Mouse (Mus musculus): ENCODE measurements at regions not wholly inside any gene's neighbourhood (a gene's known extent, or its start where the extent isn't known, plus 50 kb on each side); places are given as distances from the start of the nearest gene placed in this dataset.

DNA sequence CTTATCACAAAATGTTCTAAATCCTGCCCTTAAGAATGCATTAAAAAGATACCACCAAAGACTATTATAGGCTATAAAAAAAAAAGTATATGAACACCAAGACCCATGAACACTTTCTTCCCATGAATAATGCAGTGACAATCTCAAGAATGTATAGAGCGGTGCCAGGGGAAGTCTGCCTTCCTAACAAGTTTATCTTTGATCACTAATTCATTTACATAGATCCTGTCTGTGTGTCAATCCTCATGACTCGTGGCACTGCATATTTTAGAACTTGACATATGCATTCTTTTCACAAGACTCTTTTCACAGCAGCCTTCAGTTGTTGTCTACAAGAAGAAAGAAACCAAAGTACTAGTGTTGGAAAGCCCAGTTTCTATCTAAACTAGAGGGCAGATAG lies 373.4 kb upstream of the Gm9747 start:
- H3K4me2 ChIP-seq = no peak overlapping the region
- no peaks in the 10 kb centered on the region for H3K27me3 ChIP-seq
- no peak overlapping the region for H3K27ac ChIP-seq (replicated peaks)
- no peaks in the 10 kb centered on the region for H3K9me3 ChIP-seq (replicated peaks)
- no peak overlapping the region for H3K4me3 ChIP-seq (replicated peaks)
- WGBS (ENCODE audit: insufficient replicate concordance) = 49% methylated on average over 2 of the region's 2 CpGs
- H3K36me3 ChIP-seq (replicated peaks) = no peaks in the 10 kb centered on the region
- ATAC-seq (ENCODE audit: insufficient read depth) = no peak
- no peak overlapping the region for H3K9ac ChIP-seq
- H3K4me1 ChIP-seq (replicated peaks) = no peaks in the 10 kb centered on the region

DNA sequence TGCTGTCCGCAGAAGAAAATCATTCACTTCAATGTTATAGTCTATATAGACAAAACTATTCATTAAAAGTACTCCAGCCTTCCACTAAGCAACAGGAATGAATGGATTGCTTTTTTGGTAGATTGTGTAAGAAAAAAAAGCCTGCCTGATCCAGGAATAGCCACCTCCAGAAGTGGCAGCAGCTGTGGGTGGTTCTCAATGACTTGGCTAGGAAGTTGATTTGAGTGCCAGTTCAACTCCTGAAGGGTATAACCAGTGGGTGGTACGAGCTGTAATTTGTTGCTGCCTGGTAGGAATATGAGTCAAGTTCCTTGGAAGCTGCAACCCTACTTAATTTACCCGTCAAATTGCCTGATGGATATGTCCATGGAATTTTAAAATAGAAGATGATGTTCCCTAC lies 368.3 kb upstream of the Gm9747 start:
- Histone ChIP-seq H3K27me3 (no peaks in the 10 kb centered on the region), H3K4me1 (replicated peaks) (no peaks in the 10 kb centered on the region), H3K4me3 (replicated peaks) (no peak overlapping the region), H3K4me2 (no peak overlapping the region), H3K27ac (replicated peaks) (no peak overlapping the region), H3K36me3 (replicated peaks) (no peaks in the 10 kb centered on the region), H3K9me3 (replicated peaks) (no peaks in the 10 kb centered on the region), H3K9ac (no peak overlapping the region)
- WGBS (ENCODE audit: insufficient replicate concordance) = 47% methylated on average over 3 of the region's 3 CpGs
- no peak for ATAC-seq (ENCODE audit: insufficient read depth)

DNA sequence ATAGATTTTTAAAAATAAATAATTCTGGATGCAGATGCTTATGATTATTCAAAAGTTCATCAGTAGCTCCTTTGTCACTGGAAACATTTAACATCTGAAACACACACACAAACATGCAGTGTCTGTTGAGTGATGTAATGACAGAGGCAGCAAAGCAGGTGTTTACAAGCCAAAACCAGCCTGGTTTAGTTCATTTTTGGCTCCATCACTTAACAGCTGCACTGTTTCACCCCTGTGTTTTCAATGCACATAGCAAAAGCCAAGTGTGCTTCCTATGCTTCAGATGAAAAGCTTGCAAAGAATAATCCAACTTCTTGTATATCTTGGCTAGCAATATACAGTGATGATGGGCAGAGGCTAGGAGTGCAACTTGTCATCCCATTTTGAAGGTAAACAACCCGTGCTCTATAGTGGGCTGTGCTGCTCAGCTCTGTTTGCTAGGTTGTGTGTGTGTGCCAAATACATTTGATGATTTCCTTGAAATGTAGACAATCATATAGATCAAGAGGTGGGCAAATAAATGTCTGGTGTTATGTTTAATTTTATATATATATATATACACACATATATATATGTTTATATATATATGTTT lies 345.9 kb upstream of the Gm9747 start:
- Histone ChIP-seq H3K27me3 (no peaks in the 10 kb centered on the region), H3K36me3 (replicated peaks) (no peaks in the 10 kb centered on the region), H3K4me1 (replicated peaks) (no peaks in the 10 kb centered on the region), H3K4me3 (replicated peaks) (no peak overlapping the region), H3K9ac (no peak overlapping the region), H3K4me2 (no peak overlapping the region), H3K27ac (replicated peaks) (no peak overlapping the region), H3K9me3 (replicated peaks) (no peaks in the 10 kb centered on the region)
- no peak for ATAC-seq (ENCODE audit: insufficient read depth)
- 42% methylated on average over 1 of the region's 1 CpGs for WGBS (ENCODE audit: insufficient replicate concordance)

DNA sequence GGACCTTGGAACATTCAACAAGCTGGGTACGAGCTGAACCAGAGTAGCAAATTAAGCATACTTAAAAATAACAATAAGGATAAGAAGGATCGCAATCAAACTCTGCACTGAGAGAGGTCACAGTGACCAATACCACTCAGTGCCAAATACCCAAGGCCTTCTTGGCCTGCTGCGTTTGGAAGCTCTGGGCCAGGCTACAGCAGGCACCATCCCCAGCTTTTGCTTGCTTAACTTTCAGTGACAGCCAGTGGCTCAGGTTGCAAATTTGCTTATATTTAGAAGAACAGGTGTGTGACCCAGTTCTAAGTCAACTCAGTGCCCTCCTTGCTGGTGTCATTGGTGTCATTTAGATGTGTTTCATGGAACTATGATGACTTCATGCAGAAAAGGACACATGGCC lies 335.7 kb upstream of the Gm9747 start:
- H3K4me1 ChIP-seq (replicated peaks) = no peaks in the 10 kb centered on the region
- H3K9ac ChIP-seq = no peak overlapping the region
- H3K36me3 ChIP-seq (replicated peaks) = no peaks in the 10 kb centered on the region
- no peaks in the 10 kb centered on the region for H3K27me3 ChIP-seq
- ATAC-seq (ENCODE audit: insufficient read depth) = no peak
- H3K9me3 ChIP-seq (replicated peaks) = no peaks in the 10 kb centered on the region
- H3K4me3 ChIP-seq (replicated peaks) = no peak overlapping the region
- WGBS (ENCODE audit: insufficient replicate concordance) = 55% methylated on average over 3 of the region's 3 CpGs
- H3K4me2 ChIP-seq = no peak overlapping the region
- H3K27ac ChIP-seq (replicated peaks) = no peak overlapping the region

DNA sequence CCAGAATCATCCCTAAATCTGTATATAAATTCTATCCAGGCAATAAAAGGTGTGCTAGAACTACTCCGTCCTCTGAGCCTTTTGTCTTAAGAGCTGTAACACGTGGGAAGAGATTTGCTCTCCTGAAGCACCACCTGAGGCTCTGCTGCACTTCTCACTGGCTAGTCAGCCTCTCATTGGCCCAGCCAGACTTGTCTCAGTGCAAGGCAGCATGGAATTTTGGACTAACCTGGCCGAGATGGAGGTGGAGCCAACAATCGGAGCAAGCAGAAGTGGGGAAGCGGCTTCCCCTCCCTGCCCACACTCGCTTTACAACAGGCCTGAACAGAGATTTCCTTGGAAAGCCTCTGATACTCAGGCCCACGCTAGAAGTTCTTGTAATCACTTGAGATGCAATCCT lies 332.1 kb upstream of the Gm9747 start:
- H3K9me3 ChIP-seq (replicated peaks) = no peaks in the 10 kb centered on the region
- H3K36me3 ChIP-seq (replicated peaks) = no peaks in the 10 kb centered on the region
- no peak overlapping the region for H3K4me3 ChIP-seq (replicated peaks)
- no peak overlapping the region for H3K9ac ChIP-seq
- ATAC-seq (ENCODE audit: insufficient read depth) = no peak
- no peak overlapping the region for H3K27ac ChIP-seq (replicated peaks)
- H3K27me3 ChIP-seq = no peaks in the 10 kb centered on the region
- WGBS (ENCODE audit: insufficient replicate concordance) = 52% methylated on average over 7 of the region's 7 CpGs
- H3K4me1 ChIP-seq (replicated peaks) = no peaks in the 10 kb centered on the region
- H3K4me2 ChIP-seq = no peak overlapping the region

DNA sequence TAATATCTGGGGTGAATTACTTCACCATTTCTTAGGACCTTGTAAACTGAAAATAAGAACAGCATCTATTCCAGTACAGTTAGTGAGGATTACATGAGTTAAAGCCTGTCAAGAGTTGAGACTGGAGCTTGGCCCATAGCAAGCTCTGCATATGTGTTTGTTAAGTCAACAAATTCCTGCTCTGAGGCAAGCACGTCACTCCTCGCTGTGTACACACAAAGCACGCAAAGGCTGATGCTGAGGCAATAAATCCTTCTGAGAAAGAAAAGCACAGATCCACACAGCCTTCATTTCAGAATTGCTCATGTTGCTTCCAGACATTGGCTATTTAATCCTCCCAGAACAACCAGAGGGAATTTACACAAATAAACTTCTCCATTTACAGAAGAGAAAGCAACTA lies 328.9 kb upstream of the Gm9747 start:
- no peaks in the 10 kb centered on the region for H3K9me3 ChIP-seq (replicated peaks)
- H3K4me3 ChIP-seq (replicated peaks) = no peak overlapping the region
- H3K4me1 ChIP-seq (replicated peaks) = no peaks in the 10 kb centered on the region
- WGBS (ENCODE audit: insufficient replicate concordance) = 63% methylated on average over 3 of the region's 3 CpGs
- H3K4me2 ChIP-seq = no peak overlapping the region
- H3K9ac ChIP-seq = no peak overlapping the region
- H3K27ac ChIP-seq (replicated peaks) = no peak overlapping the region
- H3K27me3 ChIP-seq = no peaks in the 10 kb centered on the region
- ATAC-seq (ENCODE audit: insufficient read depth) = no peak
- H3K36me3 ChIP-seq (replicated peaks) = no peaks in the 10 kb centered on the region

DNA sequence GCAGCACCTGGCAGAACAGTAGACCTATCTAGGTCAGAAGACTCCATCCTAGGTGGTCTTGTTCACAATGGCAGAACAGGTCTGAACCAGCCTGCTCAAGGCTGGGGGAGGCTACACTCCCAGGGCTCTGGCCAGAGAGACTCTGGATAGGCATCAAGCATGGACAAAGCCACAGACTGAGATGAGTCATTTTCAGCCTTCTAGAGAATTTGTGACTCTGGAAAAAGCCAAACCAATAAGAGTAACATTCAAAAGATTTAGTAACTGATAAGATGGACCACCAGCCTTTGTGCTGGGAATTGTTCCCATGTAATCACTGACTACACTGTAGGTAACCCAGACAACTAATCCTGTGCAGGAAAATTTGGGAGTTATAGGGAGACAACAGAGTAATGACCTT lies 320.3 kb upstream of the Gm9747 start:
- ATAC-seq (ENCODE audit: insufficient read depth) = no peak
- no peak overlapping the region for H3K4me2 ChIP-seq
- H3K4me3 ChIP-seq (replicated peaks) = no peak overlapping the region
- H3K4me1 ChIP-seq (replicated peaks) = no peaks in the 10 kb centered on the region
- no peaks in the 10 kb centered on the region for H3K9me3 ChIP-seq (replicated peaks)
- no peaks in the 10 kb centered on the region for H3K27me3 ChIP-seq
- no peaks in the 10 kb centered on the region for H3K36me3 ChIP-seq (replicated peaks)
- H3K9ac ChIP-seq = no peak overlapping the region
- H3K27ac ChIP-seq (replicated peaks) = no peak overlapping the region

DNA sequence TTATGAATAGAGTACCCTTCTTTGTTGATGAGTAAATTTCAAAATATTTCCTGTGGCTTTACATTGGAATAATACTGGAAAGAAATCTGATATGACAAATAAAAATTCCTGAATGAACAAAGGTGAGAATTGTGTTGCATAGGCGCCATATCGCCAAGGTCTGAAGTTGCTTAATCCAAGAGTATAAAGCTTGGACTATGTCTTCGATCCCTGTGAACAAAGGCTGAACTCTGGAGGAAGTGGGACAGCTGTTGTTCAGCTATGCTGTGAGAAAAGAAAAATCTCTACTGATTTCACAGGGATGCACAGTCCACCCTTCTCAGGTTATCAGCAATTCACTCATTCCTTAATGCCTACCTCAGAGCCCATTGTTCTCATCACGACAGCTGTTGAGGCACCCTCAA lies 319.3 kb upstream of the Gm9747 start:
- Histone ChIP-seq H3K4me1 (replicated peaks) (no peaks in the 10 kb centered on the region), H3K9ac (no peak overlapping the region), H3K36me3 (replicated peaks) (no peaks in the 10 kb centered on the region), H3K4me2 (no peak overlapping the region), H3K27ac (replicated peaks) (no peak overlapping the region), H3K9me3 (replicated peaks) (no peaks in the 10 kb centered on the region), H3K4me3 (replicated peaks) (no peak overlapping the region), H3K27me3 (no peaks in the 10 kb centered on the region)
- no peak for ATAC-seq (ENCODE audit: insufficient read depth)
- WGBS (ENCODE audit: insufficient replicate concordance) = 66% methylated on average over 4 of the region's 4 CpGs

DNA sequence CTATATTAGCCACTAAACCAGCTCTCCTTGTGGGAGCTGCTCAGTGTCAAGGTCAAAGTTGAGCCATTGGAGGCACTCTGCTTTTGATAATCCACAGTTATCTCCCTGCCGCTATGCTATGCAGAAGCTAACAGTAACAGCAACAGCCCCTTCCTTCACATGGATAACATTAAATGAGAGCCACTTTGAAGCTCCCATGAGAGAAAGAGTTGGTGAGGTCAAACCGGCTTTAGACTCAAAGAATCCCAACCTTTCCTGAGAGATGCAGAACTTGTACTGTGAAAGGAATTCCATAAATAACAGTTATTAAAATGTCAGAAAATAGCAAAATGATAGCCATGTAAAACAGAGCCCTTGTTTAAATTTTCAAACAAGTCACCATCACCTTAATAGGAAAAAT lies 316.1 kb upstream of the Gm9747 start:
- no peak overlapping the region for H3K4me3 ChIP-seq (replicated peaks)
- WGBS (ENCODE audit: insufficient replicate concordance) = 67% methylated on average over 2 of the region's 2 CpGs
- H3K9me3 ChIP-seq (replicated peaks) = no peaks in the 10 kb centered on the region
- no peaks in the 10 kb centered on the region for H3K36me3 ChIP-seq (replicated peaks)
- no peaks in the 10 kb centered on the region for H3K4me1 ChIP-seq (replicated peaks)
- no peaks in the 10 kb centered on the region for H3K27me3 ChIP-seq
- H3K27ac ChIP-seq (replicated peaks) = no peak overlapping the region
- ATAC-seq (ENCODE audit: insufficient read depth) = no peak
- no peak overlapping the region for H3K4me2 ChIP-seq
- no peak overlapping the region for H3K9ac ChIP-seq

DNA sequence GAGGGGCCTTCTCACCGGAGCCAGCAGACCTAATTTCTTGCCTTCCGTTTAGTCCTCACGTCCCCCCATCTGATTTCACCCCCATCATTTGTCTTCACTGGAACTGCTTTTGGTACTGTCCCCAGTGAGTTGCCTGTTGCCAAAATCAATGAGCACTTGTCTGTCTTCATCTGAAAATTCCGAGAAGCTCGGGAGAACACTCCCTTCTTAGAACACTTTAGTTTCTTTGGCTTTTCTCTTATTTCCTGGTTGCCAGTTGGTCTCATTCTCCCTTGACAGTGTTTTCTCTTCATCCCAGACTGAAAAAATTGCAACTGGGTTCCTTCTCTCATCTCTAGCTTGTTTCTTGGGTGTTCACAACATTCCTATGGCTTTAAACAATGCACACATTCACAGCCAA lies 305.2 kb upstream of the Gm9747 start:
- no peak overlapping the region for H3K27ac ChIP-seq (replicated peaks)
- H3K4me3 ChIP-seq (replicated peaks) = no peak overlapping the region
- H3K4me1 ChIP-seq (replicated peaks) = no peaks in the 10 kb centered on the region
- H3K9me3 ChIP-seq (replicated peaks) = no peaks in the 10 kb centered on the region
- no peak for ATAC-seq (ENCODE audit: insufficient read depth)
- 64% methylated on average over 5 of the region's 5 CpGs for WGBS (ENCODE audit: insufficient replicate concordance)
- no peak overlapping the region for H3K4me2 ChIP-seq
- H3K9ac ChIP-seq = no peak overlapping the region
- no peaks in the 10 kb centered on the region for H3K27me3 ChIP-seq
- H3K36me3 ChIP-seq (replicated peaks) = no peaks in the 10 kb centered on the region

DNA sequence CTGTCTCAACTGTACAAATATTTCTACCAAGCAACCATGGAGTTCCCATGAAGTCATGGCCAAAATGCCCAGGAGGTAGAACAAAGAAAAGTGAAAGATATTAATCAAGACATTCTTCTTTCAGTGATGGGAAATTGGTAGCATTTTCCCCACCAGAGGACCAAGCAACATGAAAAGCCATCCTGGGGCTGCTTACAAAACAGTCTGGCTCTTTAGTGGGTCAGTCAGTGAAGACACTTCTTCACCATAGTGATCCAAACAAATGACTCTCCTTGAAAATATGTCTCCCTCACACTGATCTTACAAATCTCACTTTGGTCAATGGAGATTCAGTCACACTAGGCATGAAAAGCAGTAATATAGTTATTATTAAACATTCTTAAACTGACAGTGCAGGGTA lies 299.8 kb upstream of the Gm9747 start:
- H3K27me3 ChIP-seq = no peaks in the 10 kb centered on the region

DNA sequence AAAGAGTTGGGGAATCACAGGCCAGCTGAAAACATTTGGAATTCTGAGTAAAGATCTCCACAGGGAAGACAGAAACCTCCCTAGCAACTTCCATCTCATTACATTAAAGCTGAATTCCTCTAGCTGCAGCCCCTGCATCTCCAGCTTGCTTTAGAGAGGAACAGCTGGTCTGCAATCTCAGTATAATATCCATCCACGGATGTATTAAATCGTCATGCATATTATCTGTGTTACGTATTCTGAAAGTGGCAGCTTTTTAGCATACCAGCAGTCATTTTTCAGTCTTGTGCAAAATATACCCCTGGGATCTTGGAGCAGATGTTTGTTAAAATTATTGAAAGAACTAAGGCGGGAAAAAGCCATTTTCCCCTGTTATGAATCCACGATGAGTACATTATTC lies 287.7 kb upstream of the Gm9747 start:
- no peaks in the 10 kb centered on the region for H3K36me3 ChIP-seq (replicated peaks)
- H3K4me2 ChIP-seq = no peak overlapping the region
- H3K4me3 ChIP-seq (replicated peaks) = no peak overlapping the region
- H3K27me3 ChIP-seq = no peaks in the 10 kb centered on the region
- no peak overlapping the region for H3K9ac ChIP-seq
- 57% methylated on average over 5 of the region's 5 CpGs for WGBS (ENCODE audit: insufficient replicate concordance)
- ATAC-seq (ENCODE audit: insufficient read depth) = no peak
- no peak overlapping the region for H3K27ac ChIP-seq (replicated peaks)
- H3K4me1 ChIP-seq (replicated peaks) = no peaks in the 10 kb centered on the region
- no peaks in the 10 kb centered on the region for H3K9me3 ChIP-seq (replicated peaks)

More for the DNA sequence above, 299.8 kb upstream of the Gm9747 start:
- no peaks in the 10 kb centered on the region for H3K9me3 ChIP-seq (replicated peaks)
- no peak overlapping the region for H3K4me3 ChIP-seq (replicated peaks)
- H3K36me3 ChIP-seq (replicated peaks) = no peaks in the 10 kb centered on the region
- no peak overlapping the region for H3K4me2 ChIP-seq
- H3K4me1 ChIP-seq (replicated peaks) = no peaks in the 10 kb centered on the region
- no peak overlapping the region for H3K9ac ChIP-seq
- no peak for ATAC-seq (ENCODE audit: insufficient read depth)
- no peak overlapping the region for H3K27ac ChIP-seq (replicated peaks)
